Mouse (Mus musculus): ENCODE results near the gene Abcc4.

- no peak for TF ChIP-seq POLR2A (IDR thresholded peaks at IDR 0.05; ENCODE audit: control insufficient read depth, low read depth, low read length)
- TF ChIP-seq CTCF (IDR thresholded peaks at IDR 0.05; ENCODE audit: control insufficient read depth, insufficient read depth, insufficient replicate concordance, low read depth, low read length) = no peak
Measured at GRCm38 (mm10) chr14:118604903-118605302, 101.1 kb downstream of the Abcc4 start.

Measured in testis, adult 2 months (tissue).